Mouse (Mus musculus) heart, postnatal 25 days (tissue): ENCODE data around the gene Znhit3. TPM values are rescaled to one million over a fixed set of nuclear protein-coding genes. Genes with fewer than 3 reads are reported as not detected.

ENCODE experiments used
- DNase-seq: peaks from one replicate; pipeline ENCODE4 v3.0.0; 2022; ENCODE audit warnings: low spot score
- intact Hi-C: fragments of 180-260 bp; cut with DNase I; formaldehyde crosslinking; loops from one replicate; pipeline ENCODE4 v1.15.1; 2025
- total RNA-seq, 2 experiments: library from RNA; stranded (reverse); gene quantifications; 2 replicates each; pipeline ENCODE4 v1.2.3; 2021

Znhit3 gene
- 10 to 100 TPM in 1 of 2 experiments, 1 to 10 TPM in 1; 7.6 to 10.2 TPM for total RNA-seq

DNA sequence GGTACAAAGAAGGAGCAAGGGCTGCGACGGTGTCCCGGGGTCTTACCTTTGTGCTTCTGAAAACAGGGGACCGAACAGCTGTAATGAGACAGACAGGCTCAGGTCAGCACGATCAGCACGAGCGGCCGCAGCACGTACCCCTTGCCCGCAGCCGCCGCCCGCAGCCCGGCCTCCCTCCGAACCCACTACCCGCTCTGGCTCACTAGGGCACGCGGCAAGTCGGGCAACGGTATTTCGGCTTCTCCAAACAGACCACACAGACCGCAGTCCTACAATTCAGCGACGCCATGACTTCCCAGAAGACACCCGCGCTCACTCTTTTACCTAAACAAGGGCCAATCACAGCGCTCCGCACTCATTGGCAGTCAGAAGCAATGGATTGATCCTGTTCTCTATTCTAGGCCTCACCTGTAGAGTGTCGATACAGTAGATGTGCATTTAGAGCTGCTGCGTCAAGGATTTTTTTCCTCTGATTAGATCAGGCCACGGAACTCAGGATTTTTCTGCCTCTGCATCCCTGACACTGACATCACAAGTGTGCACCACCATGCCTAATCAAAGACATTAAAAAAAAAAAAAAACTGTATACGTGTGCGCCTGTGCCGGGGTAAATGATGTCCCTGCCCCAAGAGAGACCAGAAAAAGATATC is at the start of gene Znhit3:
Znhit3 (minus strand) TSS at position 314 of the 650 bp plus-strand sequence.
- peak; percentile 68 for DNase-seq
- intact Hi-C loops: loop anchor here (5.0 kb wide), 1 partner anchor 346 kb away; no protein-coding TSS in a partner anchor

DNA sequence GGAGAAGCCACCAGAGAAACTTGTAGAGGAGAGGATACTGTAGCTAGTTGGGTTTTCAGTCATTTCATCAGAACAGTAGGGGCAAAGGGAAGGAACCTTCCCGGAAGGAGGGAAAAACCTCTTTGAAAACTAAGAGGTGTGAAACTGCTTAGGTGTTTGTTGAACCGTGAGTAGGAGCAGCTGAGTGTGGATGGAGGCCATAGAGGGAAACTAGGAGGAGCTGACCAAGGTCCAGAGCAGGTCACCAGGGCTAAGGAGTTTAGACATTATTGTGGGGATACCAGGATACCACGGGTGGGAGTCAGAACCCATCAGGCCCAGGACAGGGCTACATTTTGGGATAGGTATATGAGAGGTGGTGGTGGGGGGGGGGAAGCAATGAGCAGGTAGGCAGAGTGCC is 47.4 kb upstream of the Znhit3 start:
- no peak for DNase-seq
- intact Hi-C loops: no loop called here

DNA sequence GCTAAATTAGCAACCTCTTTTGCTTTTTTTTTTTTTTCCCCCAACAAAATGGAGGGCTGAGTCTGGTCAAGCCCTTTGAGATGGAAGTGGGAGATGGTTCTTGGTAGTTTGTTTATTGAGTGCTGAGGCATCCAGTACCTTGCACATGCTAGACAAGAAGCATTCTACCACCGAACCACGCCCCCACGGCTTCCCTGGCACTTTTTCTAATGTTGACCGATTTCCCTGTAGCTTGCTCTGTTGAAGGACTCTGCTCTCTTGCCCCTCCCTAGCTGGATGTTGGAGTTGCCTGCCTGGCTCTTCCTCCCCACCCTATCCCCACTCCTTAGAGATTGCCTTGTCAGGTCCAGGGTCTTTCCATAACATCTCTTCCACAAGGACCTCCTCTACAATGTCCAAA is 46.4 kb upstream of the Znhit3 start:
- DNase-seq: no peak
- intact Hi-C loops: no loop called here

DNA sequence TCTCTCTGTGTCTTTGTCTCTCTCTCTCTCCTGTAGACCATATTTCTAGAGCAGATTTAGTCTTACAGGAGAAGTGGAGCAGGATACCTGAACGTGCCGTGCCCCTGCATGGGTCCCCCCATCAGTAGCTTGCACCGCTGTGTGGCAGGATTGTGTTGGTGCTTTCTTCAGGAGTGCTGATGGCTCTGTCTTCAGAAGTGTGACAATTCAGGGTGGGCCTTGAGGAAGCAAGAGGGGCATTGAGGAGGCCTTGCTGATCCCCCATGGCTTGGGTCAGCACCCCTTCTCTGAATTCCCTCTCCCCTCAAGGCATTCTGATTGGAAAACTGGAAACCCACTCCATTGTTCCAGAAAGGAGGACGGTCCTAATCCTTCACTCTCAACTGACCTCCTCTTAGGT is 45.4 kb upstream of the Znhit3 start:
- intact Hi-C loops: no loop called here
- DNase-seq: no peak

DNA sequence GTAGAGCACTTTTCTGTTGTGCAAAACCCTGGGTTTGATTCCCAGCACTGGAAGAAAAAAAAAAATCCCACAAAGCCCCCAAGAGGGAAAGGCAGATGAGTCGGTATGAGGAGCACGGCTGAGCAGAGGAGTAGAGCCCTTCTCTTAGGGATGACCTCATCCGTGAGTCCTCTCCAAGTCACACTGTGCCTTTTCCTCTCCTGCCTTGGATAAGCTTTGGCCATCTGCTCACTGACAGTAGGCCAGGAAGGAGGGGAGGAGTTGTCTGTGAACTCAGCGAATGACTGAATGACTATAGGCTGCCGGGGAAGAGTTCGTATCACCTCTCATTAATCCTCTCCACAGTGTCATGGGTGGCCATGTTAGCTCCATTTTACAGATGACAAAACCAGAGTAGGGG is 44.6 kb upstream of the Znhit3 start:
- intact Hi-C loops: no loop called here
- no peak for DNase-seq

GRCm38 (mm10) chr11:84960291-84960690 is 44.1 kb upstream of the Znhit3 start:
- no peak for DNase-seq
- intact Hi-C loops: no loop called here

GRCm38 (mm10) chr11:84959701-84960181 is 43.6 kb upstream of the Znhit3 start:
- peak; percentile 38 for DNase-seq
- intact Hi-C loops: no loop called here

GRCm38 (mm10) chr11:84959181-84959580 is 43.0 kb upstream of the Znhit3 start:
- intact Hi-C loops: no loop called here
- DNase-seq: no peak

GRCm38 (mm10) chr11:84958271-84958630 is 42.1 kb upstream of the Znhit3 start:
- DNase-seq: no peak
- intact Hi-C loops: no loop called here

- intact Hi-C loops: no loop called here
- no peak for DNase-seq
Measured at GRCm38 (mm10) chr11:84957591-84958270, 41.6 kb upstream of the Znhit3 start, which contains the start of gene Car4. Gene Car4 (plus strand): TSS chr11:84957786.

GRCm38 (mm10) chr11:84957171-84957570 is 41.0 kb upstream of the Znhit3 start:
- DNase-seq: no peak
- intact Hi-C loops: no loop called here

DNA sequence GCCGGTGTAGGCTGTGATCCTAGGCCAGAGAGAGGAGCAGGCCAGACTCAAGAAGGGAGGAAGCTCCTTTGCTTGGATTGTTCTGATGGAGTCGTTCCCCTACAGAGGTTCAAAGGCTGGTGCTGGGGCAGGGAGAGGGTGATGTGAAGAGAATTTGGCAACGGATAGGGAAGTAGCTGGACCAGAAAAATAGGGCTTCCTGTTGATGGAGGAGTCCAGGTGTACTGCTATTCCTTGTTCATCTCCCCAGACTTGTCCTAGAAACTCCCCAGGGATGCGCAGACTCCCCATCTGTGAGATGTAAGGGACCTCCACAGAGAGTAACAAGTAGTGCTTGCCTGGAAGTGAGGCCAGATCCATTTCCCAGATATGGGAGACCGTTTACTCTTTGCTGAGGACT is 40.2 kb upstream of the Znhit3 start:
- intact Hi-C loops: no loop called here
- DNase-seq: no peak

GRCm38 (mm10) chr11:84952611-84953010 is 36.4 kb upstream of the Znhit3 start:
- DNase-seq: no peak
- intact Hi-C loops: no loop called here

GRCm38 (mm10) chr11:84948526-84948925 is 32.4 kb upstream of the Znhit3 start:
- intact Hi-C loops: no loop called here
- DNase-seq: no peak

DNA sequence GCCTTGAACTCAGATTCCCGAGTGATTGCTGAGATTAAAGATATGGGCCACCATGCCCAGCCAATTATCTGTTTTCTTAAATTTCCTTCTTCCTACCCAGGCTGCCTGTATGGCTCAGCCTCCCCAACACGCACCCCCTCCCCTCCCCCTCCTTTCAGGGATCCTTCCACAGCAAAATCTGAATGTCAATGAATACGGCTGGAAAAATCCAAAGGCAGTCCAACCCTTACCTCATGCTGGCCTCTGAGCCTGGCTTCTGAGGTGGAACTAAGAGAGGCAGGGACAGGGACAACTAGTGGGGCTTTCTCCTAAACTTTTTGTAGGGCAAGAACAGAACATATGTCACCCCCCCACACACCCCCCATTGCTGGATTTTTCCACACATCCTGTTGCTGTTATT is 31.9 kb upstream of the Znhit3 start:
- intact Hi-C loops: no loop called here
- DNase-seq: no peak

GRCm38 (mm10) chr11:84947206-84947605 is 31.0 kb upstream of the Znhit3 start:
- no peak for DNase-seq
- intact Hi-C loops: no loop called here

DNA sequence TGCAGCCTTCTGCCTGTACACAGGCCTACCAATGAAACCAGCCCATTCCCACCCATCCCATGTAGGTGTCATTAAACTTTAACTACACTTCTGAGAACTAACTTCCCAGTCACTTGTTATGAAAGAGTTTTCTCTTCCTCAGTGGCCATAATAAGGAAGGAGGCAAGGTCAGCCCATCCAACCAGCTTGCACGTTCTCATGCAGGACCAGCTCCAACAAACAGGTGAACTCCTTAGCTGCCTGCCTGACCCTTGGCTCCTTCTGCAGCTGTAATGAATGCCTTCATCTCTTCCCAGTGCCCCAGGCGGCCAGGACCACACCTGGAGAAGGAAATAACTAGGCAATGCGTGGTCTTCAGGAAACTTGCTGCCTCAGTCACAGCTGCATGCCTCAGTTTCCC is 29.7 kb upstream of the Znhit3 start:
- intact Hi-C loops: no loop called here
- DNase-seq: no peak

DNA sequence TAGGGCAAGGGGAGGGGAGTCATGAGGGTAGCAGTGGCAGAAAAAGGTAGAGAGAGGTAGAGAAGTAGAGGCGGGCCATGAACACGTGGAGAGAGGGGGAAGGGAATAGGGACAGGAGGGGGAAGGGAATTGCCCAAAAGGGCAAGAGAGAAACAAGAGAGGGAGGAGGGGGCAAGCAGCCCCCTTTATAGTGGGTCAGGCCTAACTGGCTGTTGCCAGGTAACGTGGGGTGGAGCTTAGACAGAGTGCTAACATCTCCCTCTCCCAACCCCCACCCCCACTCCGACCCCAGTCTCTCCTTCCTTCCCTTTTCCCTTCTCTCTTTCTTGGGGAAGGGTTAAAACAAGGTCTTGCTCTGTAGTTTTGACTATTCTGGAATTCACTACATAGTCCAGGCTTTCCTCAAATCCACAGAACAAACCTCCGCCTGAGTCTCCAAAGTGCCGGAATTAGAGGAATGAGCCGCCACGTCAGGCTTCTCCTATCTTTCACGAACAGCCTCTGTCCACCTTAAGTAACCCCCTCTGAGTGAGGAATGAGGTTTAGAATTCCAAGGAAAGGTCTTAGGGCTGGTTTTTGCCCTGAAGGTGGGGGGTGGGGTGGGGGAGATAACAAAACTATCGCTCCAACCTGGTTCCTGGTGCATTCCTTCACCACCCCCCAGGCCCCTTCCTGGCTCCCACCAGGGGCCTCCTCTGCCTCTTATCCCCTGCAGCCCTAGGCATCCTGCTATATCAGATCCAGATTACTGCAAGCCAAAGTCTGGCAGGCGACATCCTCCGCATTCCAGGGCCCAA is 28.7 kb upstream of the Znhit3 start:
- intact Hi-C loops: loop anchor here (5.0 kb wide), 1 partner anchor 32 kb away; no protein-coding TSS in a partner anchor
- no peak for DNase-seq

GRCm38 (mm10) chr11:84943948-84944347 is 27.8 kb upstream of the Znhit3 start:
- DNase-seq: no peak
- intact Hi-C loops: loop anchor here (5.0 kb wide), 1 partner anchor 33 kb away; no protein-coding TSS in a partner anchor

DNA sequence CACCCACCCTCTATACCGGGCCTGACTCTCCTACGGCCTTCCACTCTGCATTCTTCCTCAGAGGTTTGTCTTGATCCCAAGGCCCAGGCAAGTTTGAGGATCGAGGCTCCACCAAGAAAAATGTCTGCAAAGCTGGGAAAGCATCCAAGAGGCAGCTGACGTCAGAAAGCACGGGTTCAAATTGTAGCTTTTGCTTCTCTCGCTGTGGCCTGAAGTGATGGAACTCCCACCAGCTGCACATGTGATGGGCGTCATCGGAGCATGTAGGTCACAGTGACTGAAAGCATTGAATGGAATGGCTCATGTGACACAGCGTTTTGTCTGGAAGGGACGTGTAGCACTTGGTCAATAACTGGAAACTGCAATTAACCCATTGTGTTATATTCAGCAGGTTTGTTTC is 24.0 kb upstream of the Znhit3 start:
- no peak for DNase-seq
- intact Hi-C loops: loop anchor here (5.0 kb wide), 1 partner anchor 37 kb away; no protein-coding TSS in a partner anchor
